Mouse (Mus musculus) thymus, adult 2 months (tissue): ENCODE measurements around the gene Krtap5-4. TPM values are rescaled to one million over a fixed set of nuclear protein-coding genes. Genes with fewer than 3 reads are reported as not detected.

ENCODE experiments used
- DNase-seq: peaks from one replicate; pipeline ENCODE4 v3.0.0; 2021
- H3K27ac ChIP-seq: fragments of 200-500 bp; 2 replicates; pipeline ENCODE4 v1.5.1; 2012; ENCODE audit warnings: low read length, control low read depth; ENCODE audit not compliant: control insufficient read depth, insufficient read depth
- H3K27me3 ChIP-seq: fragments of 200-500 bp; 2 replicates; pipeline ENCODE4 v1.6.1; 2012; ENCODE audit warnings: mild to moderate bottlenecking, low read length, moderate library complexity, mixed read lengths; ENCODE audit not compliant: control insufficient read depth, insufficient read depth
- H3K36me3 ChIP-seq: fragments of 200-500 bp; 2 replicates; pipeline ENCODE4 v1.6.1; 2012; ENCODE audit warnings: mild to moderate bottlenecking, low read length, moderate library complexity; ENCODE audit not compliant: control insufficient read depth, insufficient read depth
- H3K4me1 ChIP-seq: fragments of 200-500 bp; replicated peaks from 2 replicates; pipeline ENCODE4 v1.6.1; 2012; ENCODE audit warnings: low read length; ENCODE audit not compliant: control insufficient read depth, insufficient read depth
- H3K4me3 ChIP-seq: fragments of 200-500 bp; 2 replicates; pipeline ENCODE4 v1.5.1; 2012; ENCODE audit warnings: mild to moderate bottlenecking, low read length, control low read depth, moderate library complexity; ENCODE audit not compliant: control insufficient read depth, insufficient read depth
- CTCF ChIP-seq: fragments of 200-500 bp; IDR thresholded peaks from 2 replicates; pipeline ENCODE4 v1.5.1; 2012; ENCODE audit warnings: mild to moderate bottlenecking, control low read depth, low read length, moderate library complexity, borderline replicate concordance; ENCODE audit not compliant: control insufficient read depth, poor library complexity, insufficient read depth; ENCODE audit errors: extremely low read depth
- POLR2A ChIP-seq: fragments of 200-500 bp; IDR thresholded peaks from 2 replicates; pipeline ENCODE4 v1.6.1; 2012; ENCODE audit warnings: mild to moderate bottlenecking, low read length, control low read depth, moderate library complexity; ENCODE audit not compliant: control insufficient read depth, poor library complexity, insufficient read depth; ENCODE audit errors: extremely low read depth
- WGBS: fragments of 180-500 bp; shearing (Covaris S2); methylation state at CpG from one replicate; pipeline ENCODE4 v1.1.7; 2018; 5-methylcytosine and 5-hydroxymethylcytosine counted together
- polyA plus RNA-seq: library from polyadenylated mRNA; depleted of rRNA; stranded (reverse); fragments of >200 nt; gene quantifications from 2 replicates; pipeline ENCODE4 v1.2.3, GENCODE M21; 2012; rRNA removed

Gene Krtap5-4
- polyA plus RNA-seq, 1 experiment = not detected

- no peaks in the 10 kb centered on the region for H3K36me3 ChIP-seq
- no peaks in the 10 kb centered on the region for H3K27me3 ChIP-seq
- DNase-seq = no peak
- no peak overlapping the region for H3K4me3 ChIP-seq
- peak overlapping the region; percentile 59 for H3K27ac ChIP-seq
- 32% methylated on average over 5 of the region's 5 CpGs for WGBS
- peaks cover 49% of the 10 kb centered on the region for H3K4me1 ChIP-seq
- no peak for TF ChIP-seq CTCF
- TF ChIP-seq POLR2A = no peak
Observed at GRCm38 (mm10) chr7:142351569-142351968, 48.2 kb downstream of the Krtap5-4 start.

DNA sequence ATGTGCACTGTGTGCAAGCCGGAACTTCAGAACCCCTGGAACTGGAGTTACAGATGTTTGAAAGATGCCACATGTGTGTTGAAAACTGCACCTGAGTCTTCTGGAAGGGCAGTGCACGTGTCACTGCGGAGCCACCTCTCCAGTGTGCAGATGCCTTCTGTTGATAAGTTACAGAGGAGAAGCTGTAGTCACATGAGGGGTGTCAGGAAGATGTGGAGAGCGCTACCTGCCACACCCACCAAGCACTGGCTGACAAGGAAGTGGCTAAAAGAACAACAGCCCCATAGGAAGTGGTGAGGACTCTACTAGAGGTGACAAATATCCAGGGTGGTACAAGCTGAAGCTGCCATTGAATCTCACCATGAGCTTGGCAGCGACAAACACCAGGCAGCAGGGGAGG lies 50.5 kb downstream of the Krtap5-4 start:
- TF ChIP-seq POLR2A (no peak), CTCF (no peak)
- no peaks in the 10 kb centered on the region for H3K27me3 ChIP-seq
- H3K36me3 ChIP-seq = no peaks in the 10 kb centered on the region
- peaks cover 54% of the 10 kb centered on the region for H3K4me1 ChIP-seq
- no peak overlapping the region for H3K4me3 ChIP-seq
- peak; percentile 83 for DNase-seq
- WGBS = 2% methylated on average over 5 of the region's 5 CpGs
- H3K27ac ChIP-seq = peak overlapping the region; percentile 98

Other genes with a start within 250 kb of the Krtap5-4 start
- gene Mob2, start 242.5 kb upstream of the Krtap5-4 start, polyA plus RNA-seq = 62.6 and 73.5 TPM in 2 replicates
- 0.98 and 4.0 TPM in 2 replicates for gene Dusp8, start 207.7 kb upstream of the Krtap5-4 start, polyA plus RNA-seq
- gene Gm45618, start 182.8 kb upstream of the Krtap5-4 start, polyA plus RNA-seq = not detected in 2 replicates
- not detected in 2 replicates for gene Gm39115, start 167.5 kb upstream of the Krtap5-4 start, polyA plus RNA-seq
- not detected in 2 replicates for gene Gm45337, start 158.9 kb upstream of the Krtap5-4 start, polyA plus RNA-seq
- not detected in 2 replicates for gene Gm29735, start 146.4 kb upstream of the Krtap5-4 start, polyA plus RNA-seq
- gene Gm4553, start 137.8 kb upstream of the Krtap5-4 start, polyA plus RNA-seq = not detected in 2 replicates
- gene Krtap5-2, start 127.5 kb upstream of the Krtap5-4 start, polyA plus RNA-seq = not detected in 2 replicates
- not detected in 2 replicates for gene Gm10153, start 113.2 kb upstream of the Krtap5-4 start, polyA plus RNA-seq
- not detected in 2 replicates for gene Krtap5-3, start 102.2 kb upstream of the Krtap5-4 start, polyA plus RNA-seq
- gene Gm7579, start 91.7 kb upstream of the Krtap5-4 start, polyA plus RNA-seq = not detected in 2 replicates
- gene Krtap5-5, start 73.6 kb upstream of the Krtap5-4 start, polyA plus RNA-seq = not detected in 2 replicates
- 0.19 TPM in 1 of 2 replicates, not detected in the other for gene Gm40460, start 62.5 kb upstream of the Krtap5-4 start, polyA plus RNA-seq
- gene Gm2431, start 45.2 kb upstream of the Krtap5-4 start, polyA plus RNA-seq = not detected in 2 replicates
- not detected in 2 replicates for gene Gm4559, start 29.2 kb upstream of the Krtap5-4 start, polyA plus RNA-seq
- not detected in 2 replicates for gene Krtap5-1, start 6.4 kb upstream of the Krtap5-4 start, polyA plus RNA-seq
- gene Ifitm10, start 70.2 kb downstream of the Krtap5-4 start, polyA plus RNA-seq = 10.8 and 14.8 TPM in 2 replicates
- gene Gm49369, start 79.1 kb downstream of the Krtap5-4 start, polyA plus RNA-seq = 0.23 and 0.31 TPM in 2 replicates
- gene Ctsd, start 84.5 kb downstream of the Krtap5-4 start, polyA plus RNA-seq = 762 and 992 TPM in 2 replicates
- 2.2 and 5.2 TPM in 2 replicates for gene Syt8, start 131.3 kb downstream of the Krtap5-4 start, polyA plus RNA-seq
- 3.2 and 4.3 TPM in 2 replicates for gene Tnni2, start 138.3 kb downstream of the Krtap5-4 start, polyA plus RNA-seq
- 507 and 626 TPM in 2 replicates for gene Lsp1, start 157.3 kb downstream of the Krtap5-4 start, polyA plus RNA-seq
- gene Tnnt3, start 195.3 kb downstream of the Krtap5-4 start, polyA plus RNA-seq = 1.1 and 2.2 TPM in 2 replicates
- gene Mrpl23, start 229.1 kb downstream of the Krtap5-4 start, polyA plus RNA-seq = 16.7 and 21.3 TPM in 2 replicates